Mouse (Mus musculus) midbrain, postnatal 0 days (tissue): ENCODE results near the gene Cd200r2. TPM values are rescaled to one million over a fixed set of nuclear protein-coding genes. Genes with fewer than 3 reads are reported as not detected.
"Not testable (repeated sequence)": the region's sequence is repeated elsewhere in the genome, so short reads cannot be mapped to it uniquely, and the experiment has no call there.

Experiments
- ATAC-seq: fragments of 200-750 bp; cut with Nextera tagmentation; 2 replicates; pipeline ENCODE4 v1.8.0; 2017; ENCODE audit warnings: moderate number of reproducible peaks, mild to moderate bottlenecking, moderate TSS enrichment, moderate library complexity; ENCODE audit not compliant: low FRiP score
- DNase-seq: peaks from one replicate; pipeline ENCODE4 v3.0.0-alpha.2; 2015; ENCODE audit warnings: low spot score
- H3K27ac ChIP-seq: fragments of 300-500 bp; sonication (generic); 2 replicates; pipeline ENCODE4 v1.5.1; 2014; ENCODE audit warnings: low read depth, mild to moderate bottlenecking, low read length, mixed read lengths
- H3K27me3 ChIP-seq: fragments of 300-500 bp; sonication (generic); 2 replicates; pipeline ENCODE4 v1.6.1; 2014; ENCODE audit warnings: low read length, control low read depth, mixed read lengths; ENCODE audit not compliant: insufficient read depth
- H3K36me3 ChIP-seq: fragments of 300-500 bp; sonication (generic); 2 replicates; pipeline ENCODE4 v1.6.1; 2014; ENCODE audit warnings: low read length, control low read depth, mixed read lengths; ENCODE audit not compliant: insufficient read depth
- H3K4me1 ChIP-seq: fragments of 300-500 bp; sonication (generic); 2 replicates; pipeline ENCODE4 v1.6.1; 2014; ENCODE audit warnings: mild to moderate bottlenecking, control low read depth, antibody characterized with exemption, low read length, mixed read lengths; ENCODE audit not compliant: insufficient read depth
- H3K4me2 ChIP-seq: fragments of 300-500 bp; sonication (generic); 2 replicates; pipeline ENCODE4 v1.6.1; 2014; ENCODE audit warnings: low read depth, mild to moderate bottlenecking, low read length, mixed read lengths; ENCODE audit not compliant: poor library complexity, severe bottlenecking
- H3K4me3 ChIP-seq: fragments of 300-500 bp; sonication (generic); 2 replicates; pipeline ENCODE4 v1.5.1; 2014; ENCODE audit warnings: low read depth, mild to moderate bottlenecking, low read length, moderate library complexity
- H3K9ac ChIP-seq: fragments of 300-500 bp; sonication (generic); replicated peaks from 2 replicates; pipeline ENCODE4 v1.6.1; 2014; ENCODE audit warnings: mild to moderate bottlenecking, low read length, moderate library complexity, mixed read lengths; ENCODE audit not compliant: poor library complexity, severe bottlenecking
- H3K9me3 ChIP-seq: fragments of 300-500 bp; sonication (generic); 2 replicates; pipeline ENCODE4 v1.6.1; 2016; ENCODE audit warnings: low read length, control low read depth
- CTCF ChIP-seq: IDR thresholded peaks from 2 replicates; pipeline ENCODE4 v1.5.1; 2016; ENCODE audit warnings: antibody characterized with exemption, mild to moderate bottlenecking
- WGBS: fragments of 180-500 bp; shearing (Covaris S2); extraction: QIAGEN DNeasy Blood & Tissue Kit; methylation state at CpG from one replicate; pipeline ENCODE4 v1.1.7; 2014; 5-methylcytosine and 5-hydroxymethylcytosine counted together
- polyA plus RNA-seq: library from polyadenylated mRNA; unstranded; fragments of >200 nt; fragmentation: Nextera tagmentation; extraction: Ambion mirVana; gene quantifications from 2 replicates; pipeline ENCODE4 v1.2.1, GENCODE M21; 2015
- total RNA-seq: library from RNA; depleted of rRNA; stranded (reverse); fragments of >200 nt; gene quantifications from 2 replicates; pipeline ENCODE4 v1.2.3, GENCODE M21; 2014; rRNA removed

Gene Cd200r2
- 0.22 TPM in 1 of 2 replicates, not detected in the other for total RNA-seq
- polyA plus RNA-seq = not detected in 2 replicates

DNA sequence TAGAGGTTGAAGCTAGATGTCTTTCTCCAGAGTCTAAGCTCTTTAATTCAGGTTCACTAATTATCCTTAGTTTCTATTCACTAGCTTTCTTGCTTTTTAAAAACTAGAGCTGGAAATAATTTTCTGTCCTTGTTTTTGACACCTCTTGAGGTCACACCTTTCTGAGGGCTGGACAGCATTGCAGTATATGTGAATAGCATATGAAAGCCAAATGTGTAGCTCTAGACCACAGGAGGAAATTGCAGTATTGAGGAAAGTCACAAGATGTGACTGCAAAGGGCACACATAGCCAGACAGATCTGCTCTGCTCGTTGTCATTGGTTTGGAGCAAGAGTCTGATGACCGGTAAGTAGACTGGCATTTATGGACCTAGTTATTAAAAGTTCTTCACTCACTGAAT is at the start of gene Cd200r2:
Gene Cd200r2, plus strand, starts transcription at position 301 of the 400 bp plus-strand sequence.
- WGBS = 90% methylated on average over 2 of the region's 2 CpGs
- H3K27me3 ChIP-seq = no peaks in the 10 kb centered on the region
- H3K9ac ChIP-seq = no peak within 1 kb of the TSS
- H3K9me3 ChIP-seq = no peaks in the 10 kb centered on the region
- no peak within 1 kb of the TSS for H3K27ac ChIP-seq
- H3K36me3 ChIP-seq = no peaks in the 10 kb centered on the region
- no peak within 1 kb of the TSS for H3K4me3 ChIP-seq
- no peak for ATAC-seq
- no peaks in the 10 kb centered on the region for H3K4me1 ChIP-seq
- no peak within 1 kb of the TSS for H3K4me2 ChIP-seq
- TF ChIP-seq CTCF = no peak
- no peak for DNase-seq

DNA sequence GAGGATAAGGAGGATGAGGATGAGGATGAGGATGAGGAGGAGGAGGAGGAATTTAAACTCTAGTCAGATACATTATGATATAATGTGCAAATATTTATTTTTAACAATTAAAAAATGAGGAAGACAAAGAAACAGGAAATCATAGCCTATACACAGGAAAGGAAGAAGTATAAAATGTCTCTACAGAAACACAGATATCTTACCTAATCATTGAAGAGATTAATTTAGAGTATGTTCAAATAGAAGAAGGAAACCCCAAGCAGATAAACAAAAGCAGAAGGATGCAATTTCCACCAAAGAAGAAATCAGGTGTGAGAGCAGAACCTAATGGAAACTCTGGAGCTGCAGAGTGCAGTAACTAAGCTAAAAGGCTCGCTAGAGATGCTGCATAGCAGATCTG is 48.9 kb upstream of the Cd200r2 start:
- H3K9me3 ChIP-seq = no peaks in the 10 kb centered on the region
- no peaks in the 10 kb centered on the region for H3K27me3 ChIP-seq
- DNase-seq = no peak
- no peak overlapping the region for H3K4me2 ChIP-seq
- H3K27ac ChIP-seq = no peak overlapping the region
- 49% methylated on average over 1 of the region's 1 CpGs for WGBS
- H3K4me3 ChIP-seq = no peak overlapping the region
- TF ChIP-seq CTCF = no peak
- H3K36me3 ChIP-seq = no peaks in the 10 kb centered on the region
- no peaks in the 10 kb centered on the region for H3K4me1 ChIP-seq
- H3K9ac ChIP-seq = no peak overlapping the region
- no peak for ATAC-seq

DNA sequence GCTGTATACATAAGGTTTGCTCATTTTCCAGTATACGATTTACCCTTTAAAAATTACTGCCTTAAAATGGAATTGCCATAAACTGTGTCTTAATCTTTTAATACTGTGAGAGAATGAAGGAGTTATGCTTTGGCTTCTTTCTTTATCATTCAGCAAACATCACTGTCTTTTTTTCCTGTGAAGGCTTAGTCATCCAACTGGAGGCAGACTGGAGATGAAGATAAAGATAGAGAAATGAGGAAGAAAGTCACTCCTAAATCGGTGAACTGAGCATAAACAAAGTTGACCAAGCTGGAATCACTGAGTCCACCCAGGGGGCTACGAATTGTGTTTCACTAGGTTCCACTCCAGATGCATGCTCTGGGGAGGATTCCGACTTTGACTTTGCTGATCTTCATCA is 46.4 kb upstream of the Cd200r2 start:
- Histone ChIP-seq H3K9me3 (no peaks in the 10 kb centered on the region), H3K4me3 (no peak overlapping the region), H3K36me3 (no peaks in the 10 kb centered on the region), H3K4me2 (no peak overlapping the region), H3K27ac (no peak overlapping the region), H3K4me1 (no peaks in the 10 kb centered on the region), H3K27me3 (no peaks in the 10 kb centered on the region), H3K9ac (no peak overlapping the region)
- no peak for DNase-seq
- WGBS = 90% methylated on average over 4 of the region's 4 CpGs
- TF ChIP-seq CTCF = no peak
- ATAC-seq = no peak

DNA sequence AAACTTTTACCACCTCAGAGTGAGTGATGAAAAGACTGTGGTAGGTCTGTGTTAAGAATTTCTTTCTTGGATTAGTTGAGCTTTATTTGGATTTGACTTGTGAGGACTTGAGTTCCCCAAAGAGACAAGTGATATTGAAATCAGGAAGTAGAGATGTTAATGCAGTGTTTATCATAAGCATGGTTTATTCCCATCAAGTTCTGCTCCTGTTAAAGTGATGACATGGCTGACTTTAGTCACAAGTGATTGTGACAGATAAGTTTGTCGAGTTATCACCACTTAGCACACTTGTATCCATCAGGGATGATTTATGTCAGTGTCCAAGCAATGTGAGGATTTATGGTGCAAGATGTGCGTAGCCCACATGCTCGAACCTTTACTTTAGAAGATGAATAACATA is 34.6 kb upstream of the Cd200r2 start:
- Histone ChIP-seq H3K9ac (no peak overlapping the region), H3K4me2 (no peak overlapping the region), H3K27ac (no peak overlapping the region), H3K36me3 (no peaks in the 10 kb centered on the region), H3K27me3 (no peaks in the 10 kb centered on the region), H3K4me3 (no peak overlapping the region), H3K4me1 (no peaks in the 10 kb centered on the region), H3K9me3 (no peaks in the 10 kb centered on the region)
- TF ChIP-seq CTCF = no peak
- 76% methylated on average over 3 of the region's 3 CpGs for WGBS
- ATAC-seq (no peak), DNase-seq (no peak)

DNA sequence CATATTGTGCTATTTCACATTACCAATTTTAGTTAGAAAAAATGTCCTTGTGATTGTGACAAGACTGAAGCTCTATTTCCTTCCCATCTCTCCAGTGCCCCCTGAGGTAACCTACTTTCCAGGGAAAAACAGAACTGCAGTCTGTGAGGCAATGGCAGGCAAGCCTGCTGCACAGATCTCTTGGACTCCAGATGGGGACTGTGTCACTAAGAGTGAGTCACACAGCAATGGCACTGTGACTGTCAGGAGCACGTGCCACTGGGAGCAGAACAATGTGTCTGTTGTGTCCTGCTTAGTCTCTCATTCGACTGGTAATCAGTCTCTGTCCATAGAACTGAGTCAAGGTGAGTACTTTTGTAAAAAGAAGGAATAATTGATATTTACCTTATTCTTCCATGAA is 33.7 kb upstream of the Cd200r2 start:
- ATAC-seq, H3K4me1 ChIP-seq, H3K9me3 ChIP-seq, H3K4me3 ChIP-seq, H3K9ac ChIP-seq, DNase-seq, H3K27me3 ChIP-seq, H3K36me3 ChIP-seq, H3K4me2 ChIP-seq, H3K27ac ChIP-seq: not testable (repeated sequence)
- WGBS = 42% methylated on average over 2 of the region's 2 CpGs

DNA sequence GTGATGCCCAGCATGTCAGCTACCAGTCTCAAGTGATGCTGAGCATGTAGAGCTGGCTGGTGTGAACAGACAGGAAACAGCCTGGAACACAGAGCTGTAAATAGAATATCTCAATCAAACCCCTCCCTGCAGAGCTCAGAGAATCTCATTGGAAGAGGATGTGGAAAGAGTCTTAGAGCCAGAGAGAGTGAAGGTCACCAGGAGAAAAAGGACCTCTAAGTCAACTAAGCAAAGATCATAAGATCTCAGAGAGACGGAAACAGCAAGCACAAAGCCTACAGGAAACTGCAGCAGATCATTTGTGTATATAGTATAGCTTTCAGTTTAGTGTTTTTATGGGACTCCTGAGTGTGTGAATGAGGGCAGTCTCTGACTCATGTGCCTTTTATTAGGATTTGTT is 8.3 kb downstream of the Cd200r2 start:
- Histone ChIP-seq H3K9ac (no peak overlapping the region), H3K4me2 (no peak overlapping the region), H3K27ac (no peak overlapping the region), H3K9me3 (no peaks in the 10 kb centered on the region), H3K4me3 (no peak overlapping the region), H3K27me3 (no peaks in the 10 kb centered on the region), H3K36me3 (no peaks in the 10 kb centered on the region), H3K4me1 (no peaks in the 10 kb centered on the region)
- 64% methylated on average over 1 of the region's 1 CpGs for WGBS
- no peak for DNase-seq
- no peak for TF ChIP-seq CTCF
- ATAC-seq = no peak
